Mouse (Mus musculus) bone marrow macrophage, adult 2 months (primary cell): ENCODE measurements around the gene Cdhr2.

Experiments used
- CTCF ChIP-seq: IDR thresholded peaks from 2 replicates; pipeline ENCODE4 v1.5.1; 2012; ENCODE audit warnings: low read depth, mild to moderate bottlenecking, low read length, moderate library complexity
- POLR2A ChIP-seq: IDR thresholded peaks from 2 replicates; pipeline ENCODE4 v1.6.1; 2012; ENCODE audit warnings: mild to moderate bottlenecking, low read depth, low read length, borderline replicate concordance

DNA sequence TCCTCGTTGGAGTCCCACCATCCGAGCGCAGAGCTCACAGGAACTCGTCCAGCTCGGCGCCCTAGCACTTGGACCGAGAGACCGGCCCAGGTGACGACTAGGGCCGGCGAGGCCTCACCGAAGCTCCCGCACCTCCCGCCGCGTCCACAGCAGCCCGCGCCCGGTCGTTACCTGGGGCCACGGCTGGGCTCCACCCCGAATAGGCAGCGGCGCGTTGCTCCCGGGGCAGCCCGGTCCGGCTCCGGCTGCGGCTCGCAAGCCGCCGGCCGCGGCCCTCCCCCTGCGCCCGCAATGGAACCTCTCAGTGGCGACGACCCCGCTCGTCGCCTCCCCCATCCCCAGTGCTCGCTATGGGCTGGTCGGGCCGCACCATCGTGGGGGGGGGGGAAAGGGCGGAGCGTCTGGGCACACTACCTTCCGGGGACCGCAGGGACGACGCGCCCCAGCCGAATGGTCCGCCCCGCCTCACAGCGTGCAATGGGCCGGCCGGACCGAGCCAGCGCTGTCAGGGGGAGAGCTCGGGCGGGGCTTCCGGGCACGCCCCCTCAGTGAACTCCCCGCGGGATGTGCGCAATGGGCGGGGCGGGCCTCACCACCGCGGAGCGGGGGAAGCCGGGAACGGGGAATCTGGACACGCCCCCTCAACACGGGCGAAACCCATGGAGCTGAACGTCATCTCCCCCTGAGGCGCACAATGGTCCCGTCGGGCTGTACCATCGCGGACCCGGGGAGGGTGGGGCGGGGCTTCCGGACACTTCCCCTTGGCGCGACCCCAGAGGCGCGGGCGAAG lies 7.5 kb upstream of the Cdhr2 start, which contains the start of gene Rnf44:
- peak; percentile 28; the same call in 1 of the 2 replicates for TF ChIP-seq POLR2A
- TF ChIP-seq CTCF = no peak
